Mouse (Mus musculus): Measurements from ENCODE around the gene Lamc1.
A peak's percentile ranks its signal among the peaks of the same experiment; 100 is the strongest.
"Not testable (repeated sequence)": the region's sequence is repeated elsewhere in the genome, so short reads cannot be mapped to it uniquely, and the experiment has no call there.

The Lamc1 gene

GRCm38 (mm10) chr1:153332444-153333295 is at the start of gene Lamc1:
Lamc1 (minus strand) TSS chr1:153332786.
- DNase-seq (ENCODE audit: low read depth, low spot score), result peak; percentile 97

DNA sequence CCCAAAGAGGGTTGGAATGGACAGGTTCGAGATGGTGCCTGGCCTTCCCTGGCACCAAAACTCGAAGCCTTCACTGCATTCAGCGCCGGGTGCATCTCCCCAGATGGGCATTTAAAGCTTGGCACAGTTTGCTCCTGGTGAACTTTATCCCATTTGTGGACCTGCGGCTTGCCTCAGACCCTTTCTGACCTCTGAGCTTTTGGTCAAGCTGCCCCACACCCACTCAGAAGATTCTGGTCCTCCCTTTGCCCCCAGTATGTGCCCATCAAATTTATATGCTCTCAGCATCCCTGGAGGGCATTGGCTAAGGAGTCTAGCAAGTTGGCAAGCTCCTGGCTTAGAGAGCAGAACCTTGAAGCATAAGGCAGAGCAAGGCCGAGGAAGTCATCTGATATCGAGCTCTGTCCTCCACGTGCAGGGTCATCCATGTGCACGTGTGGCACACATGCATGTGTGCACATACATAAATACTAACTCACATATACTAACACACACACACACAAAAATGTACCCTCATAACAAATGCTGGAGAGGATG is 48.2 kb upstream of the Lamc1 start:
- no peak for DNase-seq (ENCODE audit: low read depth, low spot score)

GRCm38 (mm10) chr1:153379832-153380231 is 47.2 kb upstream of the Lamc1 start:
- no peak for DNase-seq (ENCODE audit: low read depth, low spot score)

DNA sequence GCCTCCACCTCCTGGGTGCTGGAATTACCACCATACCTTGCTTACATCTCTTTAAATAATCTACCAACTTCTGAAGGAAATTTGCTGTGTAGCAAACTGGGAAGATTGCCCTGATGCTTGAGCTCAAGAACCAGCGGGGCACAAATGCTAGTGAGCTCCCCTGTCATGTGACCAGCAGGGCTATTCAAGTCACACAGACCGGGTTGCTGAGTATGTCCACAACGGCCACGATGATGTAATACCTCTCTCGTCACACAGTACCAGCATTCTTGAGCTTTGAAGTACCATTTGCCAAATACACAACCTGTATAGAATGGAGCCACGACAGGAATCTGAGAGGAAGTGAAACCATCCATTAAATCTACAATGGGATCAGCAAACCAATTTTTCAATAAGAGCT is 46.0 kb upstream of the Lamc1 start:
- no peak for DNase-seq (ENCODE audit: low read depth, low spot score)

- DNase-seq (ENCODE audit: low read depth, low spot score), result no peak
Observed at GRCm38 (mm10) chr1:153376446-153376845, 43.9 kb upstream of the Lamc1 start.

DNA sequence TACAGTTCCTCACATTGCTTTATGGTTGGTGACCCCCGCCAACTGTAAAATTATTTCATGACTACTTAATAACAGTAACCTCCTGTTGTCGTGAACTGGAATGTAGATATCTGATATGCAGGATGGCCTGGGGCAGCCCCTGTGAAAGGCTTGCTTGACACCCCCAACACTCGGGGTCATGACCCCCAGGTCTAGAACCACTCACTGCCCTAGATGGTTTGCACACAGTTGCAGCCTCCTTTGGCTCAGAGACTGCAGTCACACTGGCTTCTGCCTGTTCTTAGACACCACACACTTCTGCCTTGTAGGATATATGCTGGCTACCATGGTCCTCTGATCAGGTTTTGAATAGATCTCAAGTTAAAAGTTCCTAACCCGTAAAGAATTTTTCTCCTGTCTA is 41.5 kb upstream of the Lamc1 start:
- DNase-seq (ENCODE audit: low read depth, low spot score), result no peak

DNA sequence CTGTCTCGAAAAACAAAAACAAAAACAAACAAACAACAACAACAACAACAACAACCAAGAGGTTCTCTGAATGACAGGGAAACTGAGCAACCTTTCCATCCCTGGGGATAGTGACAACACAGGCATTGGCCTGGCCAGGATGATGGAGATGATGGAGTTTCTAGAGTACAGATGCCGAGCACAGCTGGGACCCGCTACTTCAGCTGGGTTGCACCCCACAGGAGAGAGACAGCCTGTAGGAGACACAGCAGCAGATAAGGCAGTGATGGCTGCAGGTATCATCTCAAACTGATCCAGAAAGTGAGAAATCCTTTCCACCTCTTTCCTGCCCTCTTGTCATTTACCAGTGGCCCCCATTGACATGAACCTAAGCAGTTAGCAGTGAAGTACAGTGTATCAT is 39.3 kb upstream of the Lamc1 start:
- no peak for DNase-seq (ENCODE audit: low read depth, low spot score)

DNA sequence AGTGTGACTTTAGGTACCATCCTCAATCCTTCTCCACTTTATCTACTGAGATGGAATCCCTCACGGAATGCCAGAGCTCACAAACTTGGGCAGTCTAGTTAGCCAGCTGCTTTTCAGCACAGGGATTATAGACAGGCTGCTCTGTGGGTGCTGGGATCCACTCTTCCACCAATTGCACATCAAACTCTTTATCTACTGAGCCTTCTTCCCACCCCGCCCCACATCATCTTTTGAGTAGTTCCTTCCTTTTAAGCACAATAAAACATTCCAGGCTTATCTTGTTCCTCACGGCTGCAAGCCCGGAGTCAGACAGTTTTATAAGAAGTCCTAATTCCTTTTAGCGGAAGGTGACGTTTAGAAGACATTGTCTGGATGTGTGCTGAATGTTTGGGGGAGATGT is 36.4 kb upstream of the Lamc1 start:
- DNase-seq (ENCODE audit: low read depth, low spot score), result no peak

DNA sequence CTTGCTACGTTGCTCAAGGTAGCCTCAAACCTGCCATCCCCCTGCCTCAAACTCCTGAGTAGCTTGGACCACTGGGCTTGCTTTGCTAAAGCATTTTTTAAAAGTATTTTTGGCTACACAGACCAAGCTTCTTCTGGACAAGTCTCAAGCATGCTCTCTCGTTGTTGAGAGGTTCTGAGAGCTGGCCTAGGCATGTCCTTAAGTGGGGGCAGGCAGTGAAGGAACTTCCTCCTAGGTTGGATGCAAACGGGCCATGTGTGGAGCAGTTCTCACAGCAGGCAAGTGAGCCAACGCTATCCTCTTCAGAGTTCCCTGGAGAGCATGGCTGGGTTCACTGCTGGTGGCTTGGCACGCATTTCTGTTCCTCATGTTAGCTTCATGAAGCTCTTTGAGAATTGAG is 34.5 kb upstream of the Lamc1 start:
- no peak for DNase-seq (ENCODE audit: low read depth, low spot score)

DNA sequence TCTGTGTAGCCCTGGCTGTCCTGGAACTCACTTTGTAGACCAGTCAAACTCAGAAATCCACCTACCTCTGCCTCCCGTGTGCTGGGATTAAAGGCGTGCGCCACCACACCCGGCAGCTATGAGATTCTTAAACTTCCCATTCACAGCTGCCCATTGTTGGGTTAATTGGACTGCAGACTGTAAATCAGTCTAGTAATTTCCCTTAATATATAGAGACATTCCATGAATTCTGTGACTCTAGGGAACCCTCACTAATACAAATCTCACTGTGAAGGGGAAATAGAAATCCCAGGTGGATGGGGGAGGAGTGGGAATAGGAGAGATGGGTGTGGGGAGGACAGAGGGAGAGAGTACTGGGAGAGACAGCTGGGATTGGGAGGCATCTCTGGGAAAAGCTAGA is 29.3 kb upstream of the Lamc1 start:
- DNase-seq (ENCODE audit: low read depth, low spot score), result no peak

GRCm38 (mm10) chr1:153360556-153360955 is 28.0 kb upstream of the Lamc1 start:
- no peak for DNase-seq (ENCODE audit: low read depth, low spot score)

DNA sequence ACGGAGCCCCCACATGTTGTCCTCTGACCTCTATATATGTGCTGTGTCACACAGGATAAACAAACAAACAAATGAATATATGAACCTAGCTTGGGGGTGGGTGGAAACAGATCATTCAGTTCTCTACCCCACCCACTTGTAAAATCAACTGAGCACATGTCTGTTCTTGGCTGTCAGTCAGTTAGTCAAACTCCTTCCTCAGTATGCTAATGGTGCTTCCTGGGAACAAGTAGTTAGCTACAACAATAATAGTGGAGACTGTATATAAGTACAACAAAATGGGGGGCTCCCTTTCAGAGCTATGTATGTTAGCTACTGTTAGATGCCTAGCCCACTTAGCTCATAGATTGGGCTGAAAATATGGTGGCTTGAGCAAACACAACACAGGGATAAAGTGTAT is 24.6 kb upstream of the Lamc1 start:
- no peak for DNase-seq (ENCODE audit: low read depth, low spot score)

DNA sequence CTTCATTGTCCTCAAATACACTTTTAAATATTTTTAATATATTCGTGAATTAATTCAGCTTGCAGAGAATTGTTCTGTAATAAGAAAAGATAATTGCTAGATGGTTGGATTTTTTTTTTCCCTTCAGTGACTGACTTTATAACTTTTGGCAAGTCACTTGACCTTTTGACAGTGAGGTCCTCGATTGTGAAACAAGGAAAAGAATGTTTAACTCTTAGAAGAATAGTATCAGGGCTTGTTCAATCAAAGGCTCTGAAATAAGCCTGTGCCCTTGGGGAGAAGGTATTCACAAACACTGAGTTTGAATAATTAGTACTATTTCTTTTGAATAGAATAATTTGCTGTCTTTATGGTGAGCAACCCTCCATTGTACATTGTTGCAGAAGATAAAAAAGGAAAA is 21.9 kb upstream of the Lamc1 start:
- DNase-seq (ENCODE audit: low read depth, low spot score), result no peak

DNA sequence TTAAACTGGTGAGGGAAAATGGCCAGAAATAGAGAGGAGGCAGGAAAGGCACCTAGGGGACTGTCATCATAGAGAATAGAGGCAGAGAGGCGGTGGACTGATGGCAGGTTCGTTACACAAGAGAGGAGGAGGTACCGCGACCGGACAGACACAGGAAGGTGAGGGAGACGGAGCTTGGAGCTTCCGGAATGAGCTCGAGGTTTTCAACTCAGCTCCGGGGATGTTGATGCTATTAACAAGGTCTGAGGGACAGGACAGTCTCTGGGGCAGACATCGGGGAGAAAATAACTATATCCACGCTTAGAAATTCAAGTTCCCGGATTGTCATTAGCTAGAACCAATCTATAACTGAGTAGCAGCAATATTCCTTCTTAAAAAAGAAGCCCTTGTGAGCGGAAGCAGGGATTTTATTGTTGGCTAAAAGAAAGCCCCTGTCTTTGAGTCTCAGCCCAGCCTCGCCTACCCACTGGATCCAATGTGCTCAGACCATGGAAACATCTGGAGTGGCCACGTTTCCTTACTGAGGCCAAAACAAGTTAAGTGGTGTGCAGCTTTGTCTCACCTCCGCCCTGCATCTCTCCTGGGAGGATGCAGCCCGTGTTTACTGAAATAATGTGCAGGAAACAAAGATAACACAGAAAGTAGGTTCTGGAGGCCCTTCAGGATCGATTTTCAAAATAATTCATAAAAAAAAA is 21.3 kb upstream of the Lamc1 start:
- DNase-seq (ENCODE audit: low read depth, low spot score), result no peak

DNA sequence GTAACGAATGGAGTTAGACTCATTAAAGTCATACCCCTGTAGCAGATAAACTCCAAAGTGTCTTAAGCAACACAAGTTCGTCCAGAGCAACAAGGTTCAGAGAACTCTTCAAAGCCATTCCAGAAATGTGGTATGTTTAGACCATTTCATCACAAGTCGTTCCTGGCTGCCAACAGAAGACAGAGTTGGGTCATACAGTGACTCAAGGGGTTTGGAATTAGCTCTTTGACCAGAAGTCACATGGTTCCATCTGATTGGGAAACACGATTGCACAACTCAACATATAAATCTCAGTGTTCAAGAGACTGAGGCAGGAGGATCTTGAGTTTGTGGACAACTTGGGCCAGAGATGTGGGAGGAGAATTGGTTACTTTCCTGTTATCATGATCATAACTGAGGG is 18.4 kb upstream of the Lamc1 start:
- no peak for DNase-seq (ENCODE audit: low read depth, low spot score)

- no peak for DNase-seq (ENCODE audit: low read depth, low spot score)
Observed at GRCm38 (mm10) chr1:153347726-153348125, 15.1 kb upstream of the Lamc1 start.

DNA sequence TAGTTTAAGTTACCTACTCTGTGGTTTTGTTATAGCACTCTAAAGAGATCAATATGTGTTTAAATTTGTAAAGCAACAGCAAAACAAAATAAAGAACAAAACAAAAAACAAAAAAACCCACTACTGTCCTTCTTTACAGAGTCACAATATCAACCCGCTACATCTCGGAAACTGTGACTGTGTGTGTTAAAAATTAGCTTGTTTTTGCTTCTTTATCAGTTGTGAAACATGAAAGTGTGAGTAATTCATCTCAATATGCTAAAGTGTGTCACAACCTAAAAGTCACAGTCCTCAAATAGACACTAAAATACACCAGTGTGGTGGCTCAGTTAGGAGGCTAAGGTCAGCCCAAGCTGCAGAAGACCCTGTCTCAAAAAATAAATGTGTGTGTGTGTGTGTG is 14.5 kb upstream of the Lamc1 start:
- no peak for DNase-seq (ENCODE audit: low read depth, low spot score)

GRCm38 (mm10) chr1:153345699-153346291 is 13.2 kb upstream of the Lamc1 start:
- DNase-seq (ENCODE audit: low read depth, low spot score), result no peak

DNA sequence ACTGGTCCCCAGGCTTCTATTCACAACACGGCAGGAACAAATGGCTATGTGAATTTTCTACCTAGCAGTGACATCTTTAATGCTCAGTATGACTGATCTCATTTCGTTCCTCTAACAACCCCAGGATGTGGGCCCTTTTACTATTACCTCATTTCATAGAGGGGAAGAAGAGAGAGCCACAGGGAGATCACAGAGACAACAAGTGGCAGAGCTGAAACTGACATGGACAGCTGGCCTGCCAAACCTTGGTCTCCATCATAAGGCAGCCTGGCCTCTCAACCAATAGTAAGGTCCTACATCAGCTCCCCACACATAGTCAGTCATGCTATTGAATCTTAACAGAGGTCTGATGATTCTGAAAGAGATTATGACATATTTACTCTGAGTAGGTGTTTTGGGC is 12.4 kb upstream of the Lamc1 start:
- DNase-seq (ENCODE audit: low read depth, low spot score), result no peak

- not testable (repeated sequence) for DNase-seq (ENCODE audit: low read depth, low spot score)
Observed at GRCm38 (mm10) chr1:153335451-153335850, 2.9 kb upstream of the Lamc1 start.

DNA sequence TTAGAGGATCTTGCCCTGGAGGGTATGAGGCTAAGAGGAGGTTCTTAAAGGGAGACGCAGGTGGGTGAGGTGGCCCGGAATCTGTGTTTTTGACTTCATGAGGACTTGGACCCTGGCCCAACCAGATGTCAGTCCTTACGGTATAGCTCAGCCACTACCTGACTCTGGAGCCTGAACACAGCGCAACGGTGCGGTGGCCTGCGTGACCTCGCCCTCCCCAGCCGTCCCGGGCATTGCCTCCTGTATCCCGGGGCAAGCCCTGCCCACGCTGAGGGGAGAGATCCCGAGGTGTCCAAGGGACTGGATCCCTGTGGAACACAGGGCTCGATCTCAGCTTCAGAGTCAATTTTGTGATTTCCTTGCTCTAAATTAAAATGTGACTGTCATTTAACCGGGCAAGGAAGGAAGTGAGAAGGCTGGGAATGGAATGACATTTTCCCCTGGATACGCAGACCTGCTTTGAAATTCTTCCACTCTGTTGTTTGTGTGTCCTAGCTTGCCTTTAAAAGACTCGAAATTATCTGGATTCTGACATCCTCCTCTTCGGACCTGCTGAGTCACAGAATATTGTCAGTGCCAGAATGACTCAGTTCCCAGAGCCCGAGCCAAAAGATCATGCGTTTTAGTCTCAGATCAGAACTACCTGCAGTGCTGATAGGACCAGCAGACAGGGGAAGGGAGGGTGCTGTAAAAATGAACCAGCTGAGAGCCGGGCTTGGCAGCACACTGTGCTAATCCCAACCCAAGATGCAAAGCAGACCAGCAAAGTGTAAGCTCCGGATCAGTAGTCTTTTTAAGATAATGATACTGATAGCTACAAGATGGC is 923 bp upstream of the Lamc1 start:
- peak; percentile 59 for DNase-seq (ENCODE audit: low read depth, low spot score)
